Mouse (Mus musculus): ENCODE data around the gene Frmd8.

GRCm38 (mm10) chr19:5827044-5827443, 48.0 kb downstream of the Frmd8 start:
- TF ChIP-seq POLR2A (IDR thresholded peaks at IDR 0.05; ENCODE audit: extremely low read depth, insufficient read depth, low read length) (no peak), CTCF (IDR thresholded peaks at IDR 0.05; ENCODE audit: low read depth, low read length) (no peak)

Data from liver, adult 2 months (tissue).